Mouse (Mus musculus) liver, adult 2 months (tissue): Measurements from ENCODE around the gene Nans.

Experiments used
- CTCF ChIP-seq: fragments of 200-500 bp; IDR thresholded peaks from 2 replicates; pipeline ENCODE4 v1.5.1; 2011; ENCODE audit warnings: low read depth, low read length, control low read depth
- POLR2A ChIP-seq: fragments of 200-500 bp; IDR thresholded peaks from 2 replicates; pipeline ENCODE4 v1.6.1; 2011; ENCODE audit warnings: low read length, control low read depth; ENCODE audit not compliant: insufficient read depth; ENCODE audit errors: extremely low read depth

GRCm38 (mm10) chr4:46448886-46449285 is 40.2 kb upstream of the Nans start:
- no peak for TF ChIP-seq CTCF
- TF ChIP-seq POLR2A: no peak
